Comparison of ENCODE assay signal across 8 mouse cellular contexts in the genomic region with DNA sequence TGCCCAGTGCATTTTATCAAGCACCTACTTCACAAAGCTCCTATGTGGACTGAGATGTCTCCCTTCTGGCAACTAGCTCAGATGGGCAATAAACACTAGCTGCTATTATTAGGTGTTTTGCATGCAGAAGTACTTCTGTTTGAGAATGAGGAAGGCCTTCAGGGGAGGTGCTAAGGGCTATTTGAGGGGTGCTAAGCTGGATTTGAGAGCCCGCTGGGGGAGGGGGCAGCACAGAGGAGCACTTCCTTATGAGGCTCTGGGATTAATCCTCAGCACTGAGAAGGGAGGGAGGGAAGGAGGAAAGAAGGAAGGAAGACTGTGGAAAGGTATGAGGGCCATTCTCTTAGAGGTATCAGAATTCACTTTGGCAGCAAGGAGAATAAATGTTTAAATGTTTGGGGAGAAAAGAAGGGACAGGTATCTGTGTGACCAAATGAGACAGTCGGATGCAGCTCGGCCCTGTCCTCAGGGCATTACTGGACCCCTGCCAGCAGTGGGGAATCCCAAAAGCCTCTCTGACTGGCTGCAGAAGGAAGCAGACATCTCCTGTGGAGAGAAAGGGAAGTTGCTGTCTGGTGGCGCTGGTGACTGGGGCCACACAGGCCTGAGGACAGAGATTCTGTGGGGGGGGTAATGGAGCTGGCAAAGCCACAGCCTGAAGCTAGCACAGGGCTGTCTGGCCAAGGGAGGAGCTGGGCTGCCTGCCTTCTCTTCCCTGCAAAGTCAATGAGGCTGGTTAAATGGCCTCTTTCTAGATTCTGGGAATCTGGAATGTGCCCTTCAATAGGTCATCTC. TPM values are rescaled to one million over a fixed set of nuclear protein-coding genes. Genes with fewer than 3 reads are reported as not detected.
DNase-seq lines count a peak whose midpoint lies in the region; ATAC-seq and TF ChIP-seq lines count a peak whose summit lies in the region.

No protein-coding gene starts in this region.

- H3K36me3 ChIP-seq in embryonic facial prominence, embryonic 14.5 days (ENCODE audit: control insufficient read depth, insufficient read depth, low read length), result no peaks in the 10 kb centered on the region
- H3K36me3 ChIP-seq in limb, embryonic 13.5 days, result no peaks in the 10 kb centered on the region
- H3K36me3 ChIP-seq in midbrain, postnatal 0 days (ENCODE audit: insufficient read depth, low read length), result no peaks in the 10 kb centered on the region

- TF ChIP-seq CTCF in gastrocnemius, adult 2 months (IDR thresholded peaks at IDR 0.05), result no peak
- no peak for TF ChIP-seq CTCF in midbrain, postnatal 0 days (IDR thresholded peaks at IDR 0.05)

- H3K4me3 ChIP-seq in gastrocnemius, adult 2 months, result no peak overlapping the region
- no peak overlapping the region for H3K4me3 ChIP-seq in embryonic facial prominence, embryonic 14.5 days (ENCODE audit: low read depth, low read length)
- no peak overlapping the region for H3K4me3 ChIP-seq in limb, embryonic 13.5 days
- no peak overlapping the region for H3K4me3 ChIP-seq in midbrain, postnatal 0 days (ENCODE audit: low read depth, low read length)

- DNase-seq in gastrocnemius, adult 2 months, result peak; percentile 57
- DNase-seq in gastrocnemius, adult 18-20 months (ENCODE audit: low spot score), result no peak
- peak; percentile 52 for DNase-seq in MEL-GATA-1-ER (ENCODE audit: extremely low read depth, low read depth)
- peak; percentile 55 for DNase-seq in embryonic facial prominence, embryonic 14.5 days (ENCODE audit: low spot score)
- peak; percentile 28 to 47 for DNase-seq in heart, postnatal 36 days
- DNase-seq in midbrain, postnatal 0 days (ENCODE audit: low spot score), result peak; percentile 63
- DNase-seq in thymus, adult 18-20 months, result no peak

- intact Hi-C loops in gastrocnemius, adult 2 months (cut with DNase I), result loop anchor here (5.0 kb wide), 2 partner anchors 35 to 80 kb away; no protein-coding TSS in a partner anchor
- intact Hi-C loops in heart, postnatal 36 days (cut with DNase I), result no loop called here

- peak overlapping the region; percentile 68 for H3K27ac ChIP-seq in gastrocnemius, adult 2 months
- H3K27ac ChIP-seq in embryonic facial prominence, embryonic 14.5 days (replicated peaks; ENCODE audit: low read depth, low read length), result peak overlapping the region; percentile 75
- no peak overlapping the region for H3K27ac ChIP-seq in limb, embryonic 13.5 days
- no peak overlapping the region for H3K27ac ChIP-seq in midbrain, postnatal 0 days (ENCODE audit: low read depth, low read length)

- 20% methylated on average over 3 of the region's 4 CpGs for WGBS in embryonic facial prominence, embryonic 14.5 days
- 25% methylated on average over 4 of the region's 4 CpGs for WGBS in limb, embryonic 13.5 days
- 6% methylated on average over 4 of the region's 4 CpGs for WGBS in midbrain, postnatal 0 days

- H3K27me3 ChIP-seq in embryonic facial prominence, embryonic 14.5 days (replicated peaks; ENCODE audit: control insufficient read depth, insufficient read depth, low read length), result no peaks in the 10 kb centered on the region
- no peaks in the 10 kb centered on the region for H3K27me3 ChIP-seq in limb, embryonic 13.5 days
- no peaks in the 10 kb centered on the region for H3K27me3 ChIP-seq in midbrain, postnatal 0 days (ENCODE audit: insufficient read depth, low read length)

- H3K9me3 ChIP-seq in embryonic facial prominence, embryonic 14.5 days (ENCODE audit: control insufficient read depth, low read length), result no peaks in the 10 kb centered on the region
- H3K9me3 ChIP-seq in limb, embryonic 13.5 days, result no peaks in the 10 kb centered on the region
- H3K9me3 ChIP-seq in midbrain, postnatal 0 days (ENCODE audit: low read length), result no peaks in the 10 kb centered on the region

- peaks cover 17% of the 10 kb centered on the region for H3K4me1 ChIP-seq in embryonic facial prominence, embryonic 14.5 days (ENCODE audit: control insufficient read depth, insufficient read depth, low read length)
- H3K4me1 ChIP-seq in limb, embryonic 13.5 days, result peaks cover 16% of the 10 kb centered on the region
- no peaks in the 10 kb centered on the region for H3K4me1 ChIP-seq in midbrain, postnatal 0 days (ENCODE audit: insufficient read depth, low read length)

- peak overlapping the region; percentile 10; the same call in 1 of the 2 replicates for H3K9ac ChIP-seq in embryonic facial prominence, embryonic 14.5 days (ENCODE audit: low read depth, low read length)
- no peak overlapping the region for H3K9ac ChIP-seq in limb, embryonic 13.5 days
- H3K9ac ChIP-seq in midbrain, postnatal 0 days (replicated peaks; ENCODE audit: low read length, poor library complexity, severe bottlenecking), result no peak overlapping the region

- no peak overlapping the region for H3K4me2 ChIP-seq in embryonic facial prominence, embryonic 14.5 days (ENCODE audit: low read depth, low read length)
- no peak overlapping the region for H3K4me2 ChIP-seq in limb, embryonic 13.5 days (replicated peaks)
- H3K4me2 ChIP-seq in midbrain, postnatal 0 days (ENCODE audit: low read depth, low read length, poor library complexity, severe bottlenecking), result no peak overlapping the region

- peak; percentile 71 for ATAC-seq in embryonic facial prominence, embryonic 14.5 days (ENCODE audit: low read depth)
- ATAC-seq in limb, embryonic 13.5 days (ENCODE audit: low FRiP score, low read depth), result 0 out of 2 replicates have a peak, but pooled peaks have one; percentile 32
- no peak for ATAC-seq in midbrain, postnatal 0 days (ENCODE audit: low FRiP score)

RNA-seq across cellular contexts. Expression of gene Ptp4a2, which starts 28.9 kb away (rescaled TPM):
- total RNA-seq in gastrocnemius, adult 2 months (2021), result 100 to 1,000 TPM; 569 to 658 TPM
- total RNA-seq in gastrocnemius, adult 18-20 months (2021), result 100 to 1,000 TPM; 600 to 670 TPM
- 306 and 319 TPM in 2 replicates for polyA plus RNA-seq in embryonic facial prominence, embryonic 14.5 days (2014; fragmentation: Nextera tagmentation; extraction: Ambion mirVana)
- total RNA-seq in heart, postnatal 36 days (2021), result 100 to 1,000 TPM; 203 to 210 TPM
- polyA plus RNA-seq in limb, embryonic 13.5 days (2015; fragmentation: Nextera tagmentation; extraction: Ambion mirVana), result 370 and 392 TPM in 2 replicates
- 94.0 and 117 TPM in 2 replicates for total RNA-seq in midbrain, postnatal 0 days (2014; rRNA removed)
- polyA plus RNA-seq in midbrain, postnatal 0 days (2015; fragmentation: Nextera tagmentation; extraction: Ambion mirVana), result 202 and 245 TPM in 2 replicates

RNA-seq across cellular contexts. Expression of gene Khdrbs1, which starts 40.0 kb away (rescaled TPM):
- 10 to 100 TPM; 24.3 to 27.0 TPM for total RNA-seq in gastrocnemius, adult 2 months (2021)
- 10 to 100 TPM; 22.7 to 24.3 TPM for total RNA-seq in gastrocnemius, adult 18-20 months (2021)
- 94.2 and 104 TPM in 2 replicates for polyA plus RNA-seq in embryonic facial prominence, embryonic 14.5 days (2014; fragmentation: Nextera tagmentation; extraction: Ambion mirVana)
- total RNA-seq in heart, postnatal 36 days (2021), result 10 to 100 TPM; 35.4 to 44.2 TPM
- polyA plus RNA-seq in limb, embryonic 13.5 days (2015; fragmentation: Nextera tagmentation; extraction: Ambion mirVana), result 145 and 149 TPM in 2 replicates
- 80.8 and 101 TPM in 2 replicates for total RNA-seq in midbrain, postnatal 0 days (2014; rRNA removed)
- 78.0 and 87.2 TPM in 2 replicates for polyA plus RNA-seq in midbrain, postnatal 0 days (2015; fragmentation: Nextera tagmentation; extraction: Ambion mirVana)

Comparison
In these comparisons a context has a peak if more than half of its experiments do, and no peak if none do; other contexts are left out.
1. DNase-seq: peak in gastrocnemius, adult 2 months (single experiment), MEL-GATA-1-ER (single experiment), embryonic facial prominence, embryonic 14.5 days (single experiment), heart, postnatal 36 days (2 of 2) and midbrain, postnatal 0 days (single experiment); none in gastrocnemius, adult 18-20 months (single experiment) and thymus, adult 18-20 months (0 of 2).
2. H3K27ac ChIP-seq: peak in gastrocnemius, adult 2 months (single experiment) and embryonic facial prominence, embryonic 14.5 days (single experiment); none in limb, embryonic 13.5 days (single experiment) and midbrain, postnatal 0 days (single experiment).